Mouse (Mus musculus): ENCODE results near the gene Cwc22.

The Cwc22 gene

DNA sequence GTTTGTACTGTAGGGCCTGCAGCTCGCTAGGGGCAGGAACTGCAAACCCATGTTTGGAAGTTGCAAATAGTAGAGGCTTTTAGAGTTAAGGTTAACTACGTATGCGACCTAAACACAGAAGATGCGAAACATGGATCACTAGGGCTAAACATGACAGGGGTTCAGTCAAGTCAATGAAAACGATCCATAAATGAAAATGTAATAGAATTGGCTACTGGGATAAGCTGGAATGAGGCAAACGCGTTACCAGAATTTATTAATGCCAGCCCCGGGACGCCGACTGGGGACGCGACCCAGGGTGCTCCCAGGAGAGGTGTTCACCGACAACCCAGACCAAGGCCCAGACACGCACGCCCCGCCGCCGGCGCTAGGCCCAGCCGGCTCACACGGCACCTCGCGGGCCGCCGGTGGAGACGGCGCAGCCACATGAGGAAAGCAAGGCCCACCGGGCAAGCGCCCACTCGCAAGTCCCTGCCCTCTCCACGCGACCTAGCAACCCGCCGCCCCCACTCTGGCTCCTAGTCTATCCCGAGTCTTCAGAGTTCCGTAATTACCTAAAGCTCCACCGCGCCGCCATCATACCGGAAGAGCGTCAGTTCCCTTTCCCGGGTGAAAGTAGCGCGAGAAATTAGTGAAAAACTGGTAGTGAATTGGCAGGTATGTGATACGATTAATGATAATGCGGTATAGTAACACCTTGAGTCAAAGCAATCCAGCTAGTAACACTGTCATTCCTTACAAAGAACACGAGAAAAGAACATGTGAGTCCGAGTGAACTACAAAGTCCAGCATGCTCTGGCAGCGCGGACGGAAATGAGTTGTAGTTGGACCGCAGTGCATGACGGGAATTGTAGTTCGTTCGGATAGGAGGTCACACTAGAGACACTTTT is at the start of gene Cwc22:
TSS of gene Cwc22 (minus strand) at position 780 of the 890 bp plus-strand sequence.
- under 1% methylated on average over 55 of the region's 55 CpGs for WGBS

- 78% methylated on average over 4 of the region's 4 CpGs for WGBS
Measured at GRCm38 (mm10) chr2:77993727-77994401, 47.7 kb upstream of the Cwc22 start.

DNA sequence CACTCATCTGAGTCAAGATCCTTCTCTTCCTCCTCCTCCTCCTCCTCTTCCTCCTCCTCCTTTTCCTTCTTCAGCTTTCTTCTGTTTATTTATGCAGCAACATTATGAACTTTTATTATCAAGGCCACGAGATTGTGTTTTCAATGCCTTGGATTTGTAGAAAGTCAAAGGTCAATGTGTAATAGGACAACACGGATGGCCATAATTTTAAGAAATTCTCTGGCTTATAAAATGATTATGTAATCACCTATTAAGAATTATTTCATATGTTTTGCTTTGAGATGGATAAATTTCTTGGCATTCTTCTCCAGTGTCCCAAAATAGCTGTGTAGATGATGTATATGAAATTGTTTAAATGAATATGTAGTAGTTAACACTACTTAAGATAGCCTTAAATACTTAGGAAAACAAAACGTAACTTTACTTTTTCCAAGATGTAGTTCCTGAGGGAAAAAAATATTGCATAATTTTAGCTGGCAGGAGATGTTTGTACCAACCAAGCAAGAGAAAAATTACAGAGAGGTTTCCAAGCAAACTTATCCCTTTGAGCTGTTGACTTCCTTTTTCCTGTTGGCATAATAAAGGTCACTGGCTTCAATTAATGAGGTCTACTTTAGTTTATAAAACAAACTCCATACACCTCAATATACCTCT is 46.9 kb upstream of the Cwc22 start:
- WGBS, result 66% methylated on average over 3 of the region's 3 CpGs

- 64% methylated on average over 2 of the region's 2 CpGs for WGBS
Measured at GRCm38 (mm10) chr2:77990820-77991219, 44.6 kb upstream of the Cwc22 start.

DNA sequence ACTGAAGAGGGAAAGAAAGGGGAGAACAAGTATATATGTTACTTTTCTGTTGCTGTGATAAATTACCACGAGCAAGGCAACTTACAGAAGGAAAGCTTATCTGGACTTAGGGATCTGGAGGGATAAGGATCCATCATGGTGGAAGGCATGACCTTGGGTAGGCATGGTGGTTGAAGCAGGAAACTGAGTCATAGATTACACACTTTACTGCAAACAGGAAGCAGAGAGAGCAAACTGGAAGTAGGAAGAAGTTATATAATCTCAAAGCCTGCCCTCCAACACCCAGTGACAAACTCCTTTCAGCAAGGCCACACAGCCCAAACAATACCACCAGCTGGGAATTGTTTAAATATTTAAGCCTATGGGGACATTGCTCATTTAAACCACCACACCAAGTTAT is 43.2 kb upstream of the Cwc22 start:
- 74% methylated on average over 1 of the region's 1 CpGs for WGBS

GRCm38 (mm10) chr2:77985991-77986730 is 40.0 kb upstream of the Cwc22 start:
- whole genome bisulfite sequencing, result 79% methylated on average over 2 of the region's 2 CpGs

DNA sequence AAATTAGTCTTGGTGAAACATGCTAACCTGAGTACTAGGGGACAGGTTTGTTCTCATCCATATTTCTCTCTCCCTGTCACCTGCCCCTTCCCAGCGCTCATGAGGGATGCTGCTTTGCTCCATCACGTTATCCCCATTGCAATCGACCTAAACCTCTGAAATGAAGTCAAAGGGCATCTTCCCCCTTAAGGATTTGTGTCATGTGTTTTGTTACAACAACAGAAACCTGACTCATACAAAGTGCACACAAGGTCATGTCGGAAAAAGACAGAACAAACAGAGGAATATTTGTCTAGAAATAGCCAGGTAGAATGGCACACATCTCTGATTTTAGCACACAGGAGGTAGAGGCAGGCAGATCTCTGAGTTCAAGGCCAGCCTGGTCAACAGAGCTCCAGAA is 38.0 kb upstream of the Cwc22 start:
- 82% methylated on average over 4 of the region's 4 CpGs for WGBS

DNA sequence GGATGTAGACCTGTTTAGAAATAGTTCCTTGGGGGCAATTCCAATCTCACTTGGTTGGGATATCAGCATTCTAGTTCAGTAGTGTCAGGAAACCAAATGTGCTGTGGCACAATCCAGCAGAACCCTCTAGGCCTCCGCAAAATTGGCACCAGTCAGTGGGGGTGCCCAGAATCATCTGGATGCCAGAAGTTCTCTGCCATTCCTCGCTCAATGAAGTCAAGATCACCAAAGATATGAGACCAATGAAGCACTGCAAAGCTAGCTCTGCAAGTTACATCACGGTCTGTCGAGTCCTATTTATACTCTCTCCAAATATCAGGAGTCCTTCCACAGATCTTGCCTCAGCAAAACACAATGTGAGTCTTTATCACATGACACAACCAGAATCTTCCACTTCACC is 35.7 kb upstream of the Cwc22 start:
- 88% methylated on average over 4 of the region's 4 CpGs for WGBS

- WGBS, result 96% methylated on average over 5 of the region's 5 CpGs
Measured at GRCm38 (mm10) chr2:77980696-77981095, 34.5 kb upstream of the Cwc22 start.

- WGBS, result 95% methylated on average over 2 of the region's 2 CpGs
Measured at GRCm38 (mm10) chr2:77979519-77979918, 33.3 kb upstream of the Cwc22 start.

- 75% methylated on average over 8 of the region's 8 CpGs for WGBS
Measured at GRCm38 (mm10) chr2:77979081-77979480, 32.9 kb upstream of the Cwc22 start.

GRCm38 (mm10) chr2:77978256-77978655 is 32.1 kb upstream of the Cwc22 start:
- WGBS, result 90% methylated on average over 3 of the region's 3 CpGs

- 88% methylated on average over 5 of the region's 5 CpGs for WGBS
Measured at GRCm38 (mm10) chr2:77976321-77976920, 30.2 kb upstream of the Cwc22 start.

DNA sequence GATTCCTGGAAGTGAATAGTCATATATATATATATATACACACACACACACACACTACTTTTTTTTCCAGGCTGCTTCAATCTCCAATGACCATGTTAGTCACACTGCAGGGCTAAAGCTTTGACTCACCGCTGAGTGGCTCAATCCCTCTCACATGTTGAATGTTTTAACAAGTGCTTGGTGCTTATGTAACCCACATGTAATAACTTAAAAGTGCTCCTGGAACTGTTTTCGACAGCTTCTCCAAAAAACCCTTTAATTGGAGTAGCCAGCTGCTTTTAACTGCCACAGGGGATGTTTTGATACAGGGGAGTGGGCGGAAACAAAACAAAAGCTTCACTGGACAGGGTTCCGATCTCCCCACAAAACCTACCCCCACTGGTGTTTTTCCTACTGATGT is 29.4 kb upstream of the Cwc22 start:
- 36% methylated on average over 4 of the region's 4 CpGs for WGBS

DNA sequence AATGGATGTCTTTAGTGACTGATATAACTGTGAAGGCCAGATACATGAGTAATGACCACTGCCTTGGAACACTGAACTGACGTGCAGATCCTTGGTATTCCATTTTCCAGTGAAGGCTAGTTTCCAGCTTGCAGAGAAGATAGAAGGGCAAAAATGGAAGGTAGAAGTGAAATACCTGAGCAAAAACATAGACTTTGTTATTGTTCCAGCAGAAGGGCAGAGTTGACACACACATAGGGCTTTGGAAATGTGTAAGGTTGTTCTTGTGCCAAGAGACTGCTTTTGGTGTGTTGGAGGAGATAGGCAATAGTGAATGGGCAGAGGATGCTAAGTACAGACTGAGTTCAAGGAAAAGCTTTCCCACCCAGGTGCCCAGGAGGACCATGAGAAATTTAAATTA is 28.8 kb upstream of the Cwc22 start:
- 58% methylated on average over 1 of the region's 1 CpGs for whole genome bisulfite sequencing

DNA sequence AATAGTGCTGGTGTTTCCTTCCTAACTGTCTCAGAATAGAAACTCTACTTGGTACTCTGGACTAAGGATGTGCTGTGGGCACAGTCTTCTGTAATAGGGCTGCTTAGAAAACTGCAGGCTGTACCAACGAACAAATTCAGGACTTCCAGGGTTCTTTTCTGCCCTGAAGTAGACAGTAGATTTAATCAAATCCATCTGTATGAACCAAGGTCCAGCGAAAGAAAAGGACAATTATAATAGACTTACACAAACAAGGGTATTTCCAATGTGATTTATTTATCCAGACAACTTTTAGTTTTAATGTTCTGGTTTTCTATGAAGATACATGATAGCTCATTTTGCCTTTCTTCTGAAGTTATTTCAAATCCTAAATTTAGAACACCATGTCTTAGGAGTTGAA is 28.2 kb upstream of the Cwc22 start:
- WGBS, result 44% methylated on average over 2 of the region's 2 CpGs

GRCm38 (mm10) chr2:77973296-77973695 is 27.1 kb upstream of the Cwc22 start:
- 70% methylated on average over 2 of the region's 2 CpGs for WGBS

DNA sequence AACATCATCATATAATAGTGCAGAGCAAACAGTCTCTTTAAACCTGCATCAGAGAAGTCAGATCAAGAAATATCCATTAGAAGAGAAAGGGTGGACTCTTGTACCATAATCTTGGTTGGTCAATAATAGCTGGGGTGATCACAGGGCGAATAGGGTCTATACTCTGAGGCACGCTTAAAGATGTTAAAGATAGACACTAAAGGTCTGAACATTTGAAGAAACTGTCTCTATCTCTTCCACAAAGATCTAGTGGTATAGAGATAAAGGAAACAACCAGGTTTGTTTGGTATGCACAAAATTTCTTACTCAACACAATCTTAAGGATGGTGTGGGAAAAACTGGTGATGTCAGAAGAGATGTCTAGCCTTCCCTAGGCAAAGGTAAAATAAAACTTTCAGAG is 26.4 kb upstream of the Cwc22 start:
- 90% methylated on average over 2 of the region's 2 CpGs for WGBS

GRCm38 (mm10) chr2:77971871-77972270 is 25.7 kb upstream of the Cwc22 start:
- WGBS, result 94% methylated on average over 1 of the region's 1 CpGs

- WGBS, result 72% methylated on average over 2 of the region's 2 CpGs
Measured at GRCm38 (mm10) chr2:77971361-77971760, 25.2 kb upstream of the Cwc22 start.

DNA sequence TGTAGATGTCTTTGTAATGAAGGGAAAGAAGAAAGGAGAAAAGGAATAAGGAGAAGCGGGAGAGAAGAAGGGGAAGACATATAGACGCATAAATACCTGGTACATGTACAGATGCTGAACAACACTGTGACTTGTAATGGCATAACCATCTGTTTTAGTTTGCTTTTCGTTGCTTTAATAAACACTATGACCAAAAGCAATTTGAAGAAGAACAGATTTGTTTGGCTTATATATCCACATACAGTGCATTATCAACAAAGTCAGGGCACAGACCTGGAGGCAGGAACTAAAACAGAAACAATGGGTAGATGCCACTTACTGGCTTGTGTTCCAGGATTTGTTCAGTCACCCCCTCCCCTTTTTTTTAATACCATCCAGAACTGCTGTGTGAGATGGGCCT is 24.4 kb upstream of the Cwc22 start:
- 88% methylated on average over 3 of the region's 3 CpGs for WGBS

Measured in cerebral cortex, adult 2 months (tissue).